Mouse (Mus musculus) embryonic fibroblast, embryonic 13.5 days (primary cell): ENCODE data around the gene 6030468B19Rik.

Experiments
- CTCF ChIP-seq: IDR thresholded peaks from 2 replicates; pipeline ENCODE4 v1.5.1; 2011; ENCODE audit warnings: mild to moderate bottlenecking, control low read depth, low read length, moderate library complexity, borderline replicate concordance; ENCODE audit not compliant: insufficient read depth
- POLR2A ChIP-seq: IDR thresholded peaks from 2 replicates; pipeline ENCODE4 v1.6.1; 2011; ENCODE audit warnings: low read depth, mild to moderate bottlenecking, control low read depth, low read length, moderate library complexity

DNA sequence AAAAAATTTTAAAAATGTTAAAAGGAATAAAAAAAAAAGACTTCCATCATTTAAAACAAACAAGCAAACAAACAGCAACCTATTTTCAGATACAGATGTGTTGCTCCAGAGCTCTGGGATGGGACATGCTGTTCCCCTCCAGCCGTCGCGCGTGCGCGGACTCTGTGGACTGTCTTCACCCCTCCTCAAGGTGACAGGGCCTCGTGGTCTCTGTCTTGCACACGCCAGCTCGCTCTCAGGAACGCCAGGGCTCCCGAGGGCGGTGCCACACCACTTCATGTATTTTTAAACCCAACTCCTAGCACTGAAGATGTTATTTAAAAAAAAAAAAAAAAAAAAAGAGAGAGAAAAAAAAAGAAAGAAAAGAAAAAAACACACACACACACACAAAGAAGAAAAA is 35.2 kb upstream of the 6030468B19Rik start:
- TF ChIP-seq CTCF: no peak
- no peak for TF ChIP-seq POLR2A
